Mouse (Mus musculus) brown adipose tissue, adult 24 weeks (tissue): ENCODE measurements at regions not wholly inside any gene's neighbourhood (a gene's known extent, or its start where the extent isn't known, plus 50 kb on each side); places are given as distances from the start of the nearest gene placed in this dataset.

Experiments used
- H3K27ac ChIP-seq: fragments of 200-500 bp; replicated peaks from 2 replicates; pipeline ENCODE4 v1.5.1; 2012; ENCODE audit warnings: low read depth, mild to moderate bottlenecking, low read length
- H3K4me1 ChIP-seq: fragments of 200-500 bp; 2 replicates; pipeline ENCODE4 v1.6.1; 2012; ENCODE audit warnings: low read length, mixed read lengths; ENCODE audit not compliant: control insufficient read depth, insufficient read depth, insufficient read length
- H3K4me3 ChIP-seq: fragments of 200-500 bp; 2 replicates; pipeline ENCODE4 v1.5.1; 2012; ENCODE audit warnings: low read depth, mild to moderate bottlenecking, low read length, moderate library complexity; ENCODE audit not compliant: insufficient read depth

- Histone ChIP-seq H3K27ac (no peak overlapping the region), H3K4me1 (no peaks in the 10 kb centered on the region), H3K4me3 (no peak overlapping the region)
Observed at GRCm38 (mm10) chr14:58652004-58652403, 490.7 kb downstream of the 1700129C05Rik start.

GRCm38 (mm10) chr14:58651210-58651609 is 491.5 kb downstream of the 1700129C05Rik start:
- no peak overlapping the region for H3K27ac ChIP-seq
- H3K4me1 ChIP-seq: no peaks in the 10 kb centered on the region

GRCm38 (mm10) chr14:58638337-58638696 is 504.4 kb downstream of the 1700129C05Rik start:
- no peak overlapping the region for H3K4me3 ChIP-seq
- H3K4me1 ChIP-seq: no peaks in the 10 kb centered on the region

More at GRCm38 (mm10) chr14:58651210-58651609, 491.5 kb downstream of the 1700129C05Rik start:
- H3K4me3 ChIP-seq: no peak overlapping the region

GRCm38 (mm10) chr14:58637405-58638336 is 505.0 kb downstream of the 1700129C05Rik start:
- Histone ChIP-seq H3K4me3 (no peak overlapping the region), H3K4me1 (no peaks in the 10 kb centered on the region), H3K27ac (no peak overlapping the region)

More at GRCm38 (mm10) chr14:58638337-58638696, 504.4 kb downstream of the 1700129C05Rik start:
- no peak overlapping the region for H3K27ac ChIP-seq

GRCm38 (mm10) chr14:58631221-58631620 is 511.5 kb downstream of the 1700129C05Rik start:
- Histone ChIP-seq H3K27ac (no peak overlapping the region), H3K4me1 (no peaks in the 10 kb centered on the region), H3K4me3 (no peak overlapping the region)

GRCm38 (mm10) chr14:58628266-58628665 is 514.4 kb downstream of the 1700129C05Rik start:
- H3K27ac ChIP-seq: no peak overlapping the region
- no peak overlapping the region for H3K4me3 ChIP-seq
- H3K4me1 ChIP-seq: no peaks in the 10 kb centered on the region

- Histone ChIP-seq H3K4me3 (no peak overlapping the region), H3K27ac (no peak overlapping the region), H3K4me1 (no peaks in the 10 kb centered on the region)
Observed at GRCm38 (mm10) chr14:58626506-58627256, 516.0 kb downstream of the 1700129C05Rik start.

- Histone ChIP-seq H3K4me3 (no peak overlapping the region), H3K27ac (no peak overlapping the region), H3K4me1 (no peaks in the 10 kb centered on the region)
Observed at GRCm38 (mm10) chr14:58620186-58620585, 522.5 kb downstream of the 1700129C05Rik start.

GRCm38 (mm10) chr14:58617656-58618055 is 525.0 kb downstream of the 1700129C05Rik start:
- H3K4me3 ChIP-seq: no peak overlapping the region
- no peak overlapping the region for H3K27ac ChIP-seq
- H3K4me1 ChIP-seq: no peaks in the 10 kb centered on the region

- no peak overlapping the region for H3K4me3 ChIP-seq
- no peaks in the 10 kb centered on the region for H3K4me1 ChIP-seq
- peak overlapping the region; percentile 21; the same call in 1 of the 2 replicates for H3K27ac ChIP-seq
Observed at GRCm38 (mm10) chr14:58608216-58608615, 534.5 kb downstream of the 1700129C05Rik start.

- H3K27ac ChIP-seq: peak overlapping the region; percentile 21; the same call in 1 of the 2 replicates
Observed at GRCm38 (mm10) chr14:58607734-58608133, 535.0 kb downstream of the 1700129C05Rik start.

GRCm38 (mm10) chr14:58605529-58605928 is 535.2 kb downstream of the Fgf9 start:
- H3K4me1 ChIP-seq: no peaks in the 10 kb centered on the region
- no peak overlapping the region for H3K27ac ChIP-seq
- no peak overlapping the region for H3K4me3 ChIP-seq

More at GRCm38 (mm10) chr14:58607734-58608133, 535.0 kb downstream of the 1700129C05Rik start:
- Histone ChIP-seq H3K4me1 (no peaks in the 10 kb centered on the region), H3K4me3 (no peak overlapping the region)

GRCm38 (mm10) chr14:58598867-58599266 is 528.5 kb downstream of the Fgf9 start:
- H3K4me3 ChIP-seq: no peak overlapping the region
- no peaks in the 10 kb centered on the region for H3K4me1 ChIP-seq

GRCm38 (mm10) chr14:58597810-58598209 is 527.5 kb downstream of the Fgf9 start:
- no peaks in the 10 kb centered on the region for H3K4me1 ChIP-seq
- no peak overlapping the region for H3K27ac ChIP-seq
- H3K4me3 ChIP-seq: no peak overlapping the region

More at GRCm38 (mm10) chr14:58598867-58599266, 528.5 kb downstream of the Fgf9 start:
- no peak overlapping the region for H3K27ac ChIP-seq

GRCm38 (mm10) chr14:58596936-58597335 is 526.6 kb downstream of the Fgf9 start:
- H3K4me3 ChIP-seq: no peak overlapping the region
- H3K27ac ChIP-seq: no peak overlapping the region
- H3K4me1 ChIP-seq: no peaks in the 10 kb centered on the region
